Mouse (Mus musculus): ENCODE measurements around the gene Tle6.

GRCm38 (mm10) chr10:81615486-81615885 lies 14.6 kb upstream of the Tle6 start:
- TF ChIP-seq CTCF (IDR thresholded peaks at IDR 0.05; ENCODE audit: low read depth, low read length) (no peak), EP300 (IDR thresholded peaks at IDR 0.05; ENCODE audit: insufficient read depth, low read depth, low read length) (peak; percentile 90; the same call in 1 of the 2 replicates), POLR2A (IDR thresholded peaks at IDR 0.05; ENCODE audit: insufficient read depth, low read length) (no peak)

Data from ES-Bruce4 (cell line).